Mouse (Mus musculus): ENCODE measurements around the gene Aspdh. TPM values are rescaled to one million over a fixed set of nuclear protein-coding genes. Genes with fewer than 3 reads are reported as not detected.
A peak's percentile ranks its signal among the peaks of the same experiment; 100 is the strongest.

Aspdh gene
- polyA plus RNA-seq, 1 experiment from 2014 or later, result 5.2 TPM

GRCm38 (mm10) chr7:44468644-44469285, 3.6 kb downstream of the Aspdh start:
- 66% methylated on average over 15 of the region's 15 CpGs for whole genome bisulfite sequencing
- peak overlapping the region; percentile 57 for H3K9ac ChIP-seq (replicated peaks; ENCODE audit: low read depth, low read length)
- peak overlapping the region; percentile 89 for H3K27ac ChIP-seq (ENCODE audit: low read depth, low read length)
- H3K4me2 ChIP-seq (ENCODE audit: low read depth, low read length), result peak overlapping the region; percentile 73
- H3K4me3 ChIP-seq (ENCODE audit: low read depth, low read length), result peak overlapping the region; percentile 49
- H3K36me3 ChIP-seq (ENCODE audit: control insufficient read depth, insufficient read depth, low read length), result peaks cover 3% of the 10 kb centered on the region; the same call in 1 of the 2 replicates
- H3K4me1 ChIP-seq (ENCODE audit: control insufficient read depth, insufficient read depth, low read length), result peaks cover 21% of the 10 kb centered on the region
- ATAC-seq (ENCODE audit: low read depth), result no peak
- H3K27me3 ChIP-seq (ENCODE audit: control insufficient read depth, insufficient read depth, low read length), result no peaks in the 10 kb centered on the region
- no peaks in the 10 kb centered on the region for H3K9me3 ChIP-seq (ENCODE audit: control insufficient read depth, low read length)

- Histone ChIP-seq H3K9ac (replicated peaks; ENCODE audit: low read depth, low read length) (no peak overlapping the region), H3K4me2 (ENCODE audit: low read depth, low read length) (no peak overlapping the region; the same call in 1 of the 2 replicates), H3K36me3 (ENCODE audit: control insufficient read depth, insufficient read depth, low read length) (no peaks in the 10 kb centered on the region), H3K27ac (ENCODE audit: low read depth, low read length) (peak overlapping the region; percentile 89; the same call in 1 of the 2 replicates), H3K4me3 (ENCODE audit: low read depth, low read length) (no peak overlapping the region), H3K9me3 (ENCODE audit: control insufficient read depth, low read length) (no peaks in the 10 kb centered on the region), H3K27me3 (ENCODE audit: control insufficient read depth, insufficient read depth, low read length) (no peaks in the 10 kb centered on the region), H3K4me1 (ENCODE audit: control insufficient read depth, insufficient read depth, low read length) (peaks cover 15% of the 10 kb centered on the region)
- 87% methylated on average over 16 of the region's 16 CpGs for WGBS
- no peak for ATAC-seq (ENCODE audit: low read depth)
Measured at GRCm38 (mm10) chr7:44469677-44470675, 4.8 kb downstream of the Aspdh start.

- Histone ChIP-seq H3K36me3 (ENCODE audit: control insufficient read depth, insufficient read depth, low read length) (no peaks in the 10 kb centered on the region), H3K4me1 (ENCODE audit: control insufficient read depth, insufficient read depth, low read length) (peaks cover 19% of the 10 kb centered on the region), H3K4me2 (ENCODE audit: low read depth, low read length) (no peak overlapping the region), H3K9me3 (ENCODE audit: control insufficient read depth, low read length) (no peaks in the 10 kb centered on the region), H3K4me3 (ENCODE audit: low read depth, low read length) (no peak overlapping the region), H3K27ac (ENCODE audit: low read depth, low read length) (no peak overlapping the region), H3K27me3 (ENCODE audit: control insufficient read depth, insufficient read depth, low read length) (no peaks in the 10 kb centered on the region), H3K9ac (replicated peaks; ENCODE audit: low read depth, low read length) (no peak overlapping the region)
- 88% methylated on average over 16 of the region's 16 CpGs for WGBS
- no peak for ATAC-seq (ENCODE audit: low read depth)
Measured at GRCm38 (mm10) chr7:44470696-44471612, 5.8 kb downstream of the Aspdh start.

- 51% methylated on average over 6 of the region's 6 CpGs for WGBS
- Histone ChIP-seq H3K27me3 (ENCODE audit: control insufficient read depth, insufficient read depth, low read length) (no peaks in the 10 kb centered on the region), H3K4me3 (ENCODE audit: low read depth, low read length) (no peak overlapping the region), H3K9ac (replicated peaks; ENCODE audit: low read depth, low read length) (no peak overlapping the region), H3K27ac (ENCODE audit: low read depth, low read length) (no peak overlapping the region), H3K9me3 (ENCODE audit: control insufficient read depth, low read length) (no peaks in the 10 kb centered on the region), H3K4me1 (ENCODE audit: control insufficient read depth, insufficient read depth, low read length) (peaks cover 19% of the 10 kb centered on the region), H3K36me3 (ENCODE audit: control insufficient read depth, insufficient read depth, low read length) (no peaks in the 10 kb centered on the region), H3K4me2 (ENCODE audit: low read depth, low read length) (no peak overlapping the region)
- no peak for ATAC-seq (ENCODE audit: low read depth)
Measured at GRCm38 (mm10) chr7:44471880-44472557, 6.8 kb downstream of the Aspdh start.

- H3K36me3 ChIP-seq (ENCODE audit: control insufficient read depth, insufficient read depth, low read length), result no peaks in the 10 kb centered on the region
- no peak overlapping the region for H3K4me3 ChIP-seq (ENCODE audit: low read depth, low read length)
- H3K9ac ChIP-seq (replicated peaks; ENCODE audit: low read depth, low read length), result no peak overlapping the region
- no peak for ATAC-seq (ENCODE audit: low read depth)
- H3K27ac ChIP-seq (ENCODE audit: low read depth, low read length), result no peak overlapping the region
- no peak overlapping the region for H3K4me2 ChIP-seq (ENCODE audit: low read depth, low read length)
- WGBS, result 19% methylated on average over 1 of the region's 1 CpGs
- no peaks in the 10 kb centered on the region for H3K27me3 ChIP-seq (ENCODE audit: control insufficient read depth, insufficient read depth, low read length)
- H3K9me3 ChIP-seq (ENCODE audit: control insufficient read depth, low read length), result no peaks in the 10 kb centered on the region
- peaks cover 19% of the 10 kb centered on the region for H3K4me1 ChIP-seq (ENCODE audit: control insufficient read depth, insufficient read depth, low read length)
Measured at GRCm38 (mm10) chr7:44472558-44472885, 7.3 kb downstream of the Aspdh start.

- WGBS, result 61% methylated on average over 9 of the region's 9 CpGs
- H3K36me3 ChIP-seq (ENCODE audit: control insufficient read depth, insufficient read depth, low read length), result no peaks in the 10 kb centered on the region
- H3K27ac ChIP-seq (ENCODE audit: low read depth, low read length), result 0 out of 2 replicates have a peak overlapping the region, but pooled peaks have one; percentile 22
- H3K9me3 ChIP-seq (ENCODE audit: control insufficient read depth, low read length), result no peaks in the 10 kb centered on the region
- no peak overlapping the region for H3K9ac ChIP-seq (replicated peaks; ENCODE audit: low read depth, low read length)
- H3K27me3 ChIP-seq (ENCODE audit: control insufficient read depth, insufficient read depth, low read length), result no peaks in the 10 kb centered on the region
- H3K4me2 ChIP-seq (ENCODE audit: low read depth, low read length), result no peak overlapping the region
- peaks cover 18% of the 10 kb centered on the region for H3K4me1 ChIP-seq (ENCODE audit: control insufficient read depth, insufficient read depth, low read length)
- ATAC-seq (ENCODE audit: low read depth), result no peak
- no peak overlapping the region for H3K4me3 ChIP-seq (ENCODE audit: low read depth, low read length)
Measured at GRCm38 (mm10) chr7:44472961-44473646, 7.9 kb downstream of the Aspdh start.

- H3K36me3 ChIP-seq (ENCODE audit: control insufficient read depth, insufficient read depth, low read length), result no peaks in the 10 kb centered on the region
- 13% methylated on average over 3 of the region's 4 CpGs for WGBS
- peak overlapping the region; percentile 60; the same call in 1 of the 2 replicates for H3K27ac ChIP-seq (ENCODE audit: low read depth, low read length)
- H3K4me1 ChIP-seq (ENCODE audit: control insufficient read depth, insufficient read depth, low read length), result peaks cover 7% of the 10 kb centered on the region
- no peaks in the 10 kb centered on the region for H3K9me3 ChIP-seq (ENCODE audit: control insufficient read depth, low read length)
- peak; percentile 78 for ATAC-seq (ENCODE audit: low read depth)
- no peaks in the 10 kb centered on the region for H3K27me3 ChIP-seq (ENCODE audit: control insufficient read depth, insufficient read depth, low read length)
- H3K4me2 ChIP-seq (ENCODE audit: low read depth, low read length), result no peak overlapping the region
- 0 out of 2 replicates have a peak overlapping the region, but pooled peaks have one; percentile 25 for H3K9ac ChIP-seq (replicated peaks; ENCODE audit: low read depth, low read length)
- H3K4me3 ChIP-seq (ENCODE audit: low read depth, low read length), result no peak overlapping the region
Measured at GRCm38 (mm10) chr7:44474419-44474818, 9.2 kb downstream of the Aspdh start.
